Mouse (Mus musculus) kidney, adult 2 months (tissue): ENCODE data around the gene Dcdc2b.

Source experiments
- CTCF ChIP-seq: fragments of 200-500 bp; conservative IDR thresholded peaks from 2 replicates; pipeline ENCODE4 v1.5.1; 2011; ENCODE audit warnings: low read depth, mild to moderate bottlenecking, control low read depth, low read length, moderate library complexity, mixed read lengths; ENCODE audit not compliant: insufficient read depth, insufficient read length
- POLR2A ChIP-seq: fragments of 200-500 bp; IDR thresholded peaks from one replicate; pipeline ENCODE4 v1.6.1; 2011; ENCODE audit warnings: low read depth, low read length, control low read depth

DNA sequence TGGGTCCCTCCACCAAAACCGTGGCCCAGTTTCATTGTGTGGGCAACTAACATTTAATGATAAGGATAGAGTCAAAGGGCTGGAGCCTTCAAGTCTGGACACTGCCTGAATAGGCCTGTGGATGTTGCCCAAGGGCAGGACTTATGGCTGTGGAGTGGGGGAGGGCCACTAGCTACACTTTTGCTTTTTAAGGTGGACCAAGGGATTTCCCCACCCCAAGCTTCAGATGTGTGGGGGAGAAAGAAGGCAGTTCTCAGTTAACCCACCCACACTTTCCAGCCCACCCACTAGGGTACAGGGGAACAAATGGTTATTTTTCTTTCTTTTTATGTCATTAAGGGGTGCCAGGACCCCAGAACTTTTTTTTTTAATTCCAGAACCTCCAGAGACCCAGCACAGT, 29.7 kb downstream of the Dcdc2b start:
- TF ChIP-seq CTCF (no peak), POLR2A (no peak)
